Mouse (Mus musculus): ENCODE measurements at regions not wholly inside any gene's neighbourhood (a gene's known extent, or its start where the extent isn't known, plus 50 kb on each side); places are given as distances from the start of the nearest gene placed in this dataset.

- no peak for TF ChIP-seq POLR2A (IDR thresholded peaks at IDR 0.05; ENCODE audit: extremely low read depth, insufficient read depth, low read length)
- no peak for TF ChIP-seq CTCF (IDR thresholded peaks at IDR 0.05; ENCODE audit: extremely low read depth, insufficient read depth, low read length)
Measured at GRCm38 (mm10) chr4:71218060-71218459, 539.7 kb downstream of the Gm11232 start.
